Mouse (Mus musculus) ovary, adult 18-20 months (tissue): ENCODE measurements around the gene Fam124b.

Source experiments
- DNase-seq: peaks from one replicate; pipeline ENCODE4 v3.0.0; 2022; ENCODE audit warnings: low spot score, mixed read lengths

The Fam124b gene

DNA sequence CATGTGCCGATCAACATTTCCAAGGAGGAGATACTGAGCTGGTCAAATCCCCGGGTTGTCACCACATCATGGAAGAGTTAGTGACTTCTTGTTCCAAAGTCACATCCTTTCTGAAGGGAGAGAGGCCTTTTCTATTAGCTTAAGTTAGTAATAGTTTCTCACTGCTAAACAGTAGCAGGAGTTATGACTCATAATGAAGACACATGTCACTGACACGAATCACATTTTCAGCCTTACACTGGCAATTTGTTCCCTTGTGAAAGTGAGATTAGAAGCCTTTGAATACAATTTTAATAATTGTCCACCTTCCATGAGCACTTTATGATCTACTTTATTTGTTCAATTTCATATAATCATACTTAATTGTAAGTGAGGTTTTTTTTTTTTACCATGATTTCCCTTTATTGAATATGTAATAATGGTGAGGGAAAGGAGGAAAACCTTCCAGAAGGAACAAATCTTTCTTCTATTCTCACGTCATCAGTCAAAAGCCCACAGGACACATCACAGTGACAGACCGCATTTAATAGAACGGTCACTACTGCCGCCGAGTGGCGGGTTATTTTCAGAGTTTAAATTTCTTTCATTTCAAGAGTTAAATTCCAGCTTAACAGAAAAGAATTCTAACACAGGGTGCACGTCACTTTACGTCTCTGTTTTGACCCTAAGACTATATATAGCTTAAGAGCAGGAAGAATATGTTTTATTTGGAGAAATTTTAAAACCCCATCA is 40.5 kb downstream of the Fam124b start:
- no peak for DNase-seq

DNA sequence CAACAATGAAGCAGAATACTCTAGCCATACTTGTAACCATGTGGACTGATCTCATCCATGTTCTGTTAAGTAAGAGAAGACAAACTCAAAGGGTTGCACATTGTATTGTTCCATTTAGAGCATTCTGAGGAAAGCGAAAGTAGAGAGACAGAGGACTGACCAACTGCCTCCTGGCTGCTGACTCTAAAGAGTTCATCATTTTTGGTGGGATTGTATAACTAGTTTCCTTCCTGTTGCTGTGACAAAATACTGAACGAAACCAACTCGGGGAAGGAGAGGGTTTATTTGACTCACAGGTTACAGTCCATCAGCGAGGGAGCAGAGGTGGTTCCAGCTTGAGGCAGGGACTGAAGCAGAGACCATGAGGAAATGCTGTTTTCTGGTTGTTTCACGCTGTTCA is 50.6 kb downstream of the Fam124b start:
- no peak for DNase-seq

DNA sequence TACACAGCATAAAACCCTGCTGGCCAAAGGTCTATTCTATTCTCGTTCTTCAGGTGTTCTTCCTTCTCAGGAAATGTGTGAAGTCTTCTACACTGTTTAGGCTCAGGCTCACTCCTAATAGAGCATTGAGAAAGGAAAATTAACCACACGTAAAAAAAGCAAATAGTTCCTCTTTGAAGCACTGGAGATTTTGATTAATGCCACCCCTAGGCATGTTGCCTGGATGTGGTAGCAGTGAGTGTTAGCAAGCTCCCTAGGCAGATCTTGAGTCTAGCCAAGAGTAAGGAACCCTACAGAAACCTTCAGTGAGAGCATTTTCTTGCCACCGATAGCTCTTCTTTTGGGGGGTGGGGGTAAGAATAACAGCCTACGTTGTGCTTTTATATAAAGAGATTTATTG is 51.7 kb downstream of the Fam124b start:
- DNase-seq = no peak

DNA sequence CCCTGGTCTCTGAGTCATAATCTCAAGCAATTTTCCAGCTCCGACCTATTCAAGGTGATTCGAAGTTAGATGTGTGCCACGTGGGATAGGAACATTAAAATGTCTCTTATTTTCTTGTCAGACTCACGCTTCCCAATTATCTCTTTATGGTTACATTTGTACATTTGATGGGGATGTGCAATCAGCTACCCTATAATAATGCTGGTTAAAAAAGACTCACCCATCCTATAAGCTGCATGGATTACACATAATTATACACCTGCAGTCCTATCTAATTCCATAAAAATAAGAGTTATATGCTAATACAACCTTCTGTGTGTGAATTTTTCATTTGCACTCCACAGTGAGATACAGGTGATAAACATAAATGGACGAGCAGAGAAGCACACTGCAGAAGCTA is 52.9 kb downstream of the Fam124b start:
- DNase-seq = no peak

DNA sequence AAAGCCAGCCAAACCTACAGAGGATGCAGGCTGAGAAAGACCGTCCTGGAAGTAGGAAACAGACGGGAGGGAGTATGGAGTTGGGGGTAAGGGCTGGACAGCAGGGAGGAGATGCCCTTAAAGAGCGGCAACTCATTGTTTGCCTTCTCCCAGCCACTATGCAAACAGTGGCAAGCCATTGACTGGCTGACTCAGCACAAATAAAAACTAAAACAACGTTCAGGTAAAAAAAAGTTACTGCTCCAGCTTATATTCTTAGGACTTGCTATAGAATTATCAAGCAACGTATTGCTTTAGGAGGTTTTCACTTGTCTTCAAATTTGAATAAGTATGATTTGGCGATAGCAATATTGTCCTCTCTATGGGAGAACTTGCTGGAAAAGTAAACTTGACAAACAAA is 55.3 kb downstream of the Fam124b start:
- no peak for DNase-seq

DNA sequence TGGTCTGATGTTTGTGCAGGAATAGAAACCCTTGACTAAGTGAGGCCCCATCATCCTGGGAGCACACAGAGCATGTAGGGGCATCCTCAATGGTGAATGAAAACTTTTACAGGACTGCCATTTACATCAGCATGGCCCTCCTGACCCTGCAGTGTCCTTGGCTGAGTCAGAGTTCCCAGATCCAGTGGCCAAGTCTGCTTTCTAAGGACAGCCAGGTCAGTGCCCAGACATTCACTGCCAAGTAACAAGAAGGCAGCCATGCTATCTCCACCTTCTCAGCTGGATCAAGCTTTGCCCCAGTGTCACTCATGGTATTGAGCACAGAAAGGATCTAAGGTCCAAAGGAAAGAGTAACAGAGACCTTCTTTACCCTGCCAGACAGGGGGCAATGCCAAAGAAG is 58.7 kb downstream of the Fam124b start:
- DNase-seq = no peak

DNA sequence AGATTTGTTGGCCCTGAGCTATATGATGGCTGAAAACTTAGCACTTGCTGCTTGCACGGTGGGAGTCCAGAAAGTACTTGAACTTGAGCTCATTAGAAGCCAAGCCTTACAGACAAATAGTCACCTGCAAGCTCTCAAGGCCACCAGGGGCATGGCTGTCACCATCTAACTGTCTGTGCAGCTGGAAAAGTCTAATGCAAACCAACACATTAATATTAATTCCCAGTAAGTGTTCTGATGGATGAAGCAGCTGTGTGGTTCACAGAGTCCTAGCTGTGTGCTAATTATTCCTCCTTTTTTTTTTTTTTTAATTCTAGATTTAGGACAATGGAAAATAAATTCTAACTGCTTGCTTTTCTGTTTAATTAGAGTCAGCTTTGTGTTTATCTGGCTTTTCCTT is 63.4 kb downstream of the Fam124b start:
- no peak for DNase-seq

DNA sequence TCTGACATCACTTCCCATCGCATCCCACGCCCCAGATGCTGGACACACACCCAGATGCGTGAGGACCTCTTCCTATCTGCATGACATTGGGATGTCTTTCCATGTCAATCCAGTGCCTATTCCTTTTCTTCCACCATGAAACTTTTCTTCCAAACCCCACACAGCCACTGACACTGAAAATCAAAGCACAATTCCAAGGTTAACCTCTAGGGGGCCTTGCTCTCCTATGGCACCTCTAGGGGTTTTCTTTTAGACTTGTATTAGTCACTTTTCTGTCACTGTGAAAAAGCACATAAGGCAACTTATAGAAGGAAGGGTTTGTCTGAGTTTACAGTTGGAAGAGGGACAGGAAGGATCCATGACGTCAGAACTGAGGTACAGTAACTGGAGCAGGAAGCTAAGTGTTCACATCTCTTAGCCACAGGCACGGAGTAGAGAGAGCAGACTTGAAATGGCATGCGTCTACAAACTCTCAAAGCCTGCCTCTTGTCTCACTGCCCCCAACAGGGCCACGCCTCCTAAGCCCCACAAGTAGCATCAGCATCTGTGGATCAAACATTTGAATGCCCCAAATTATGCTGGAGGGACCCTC is 65.1 kb downstream of the Fam124b start:
- no peak for DNase-seq

DNA sequence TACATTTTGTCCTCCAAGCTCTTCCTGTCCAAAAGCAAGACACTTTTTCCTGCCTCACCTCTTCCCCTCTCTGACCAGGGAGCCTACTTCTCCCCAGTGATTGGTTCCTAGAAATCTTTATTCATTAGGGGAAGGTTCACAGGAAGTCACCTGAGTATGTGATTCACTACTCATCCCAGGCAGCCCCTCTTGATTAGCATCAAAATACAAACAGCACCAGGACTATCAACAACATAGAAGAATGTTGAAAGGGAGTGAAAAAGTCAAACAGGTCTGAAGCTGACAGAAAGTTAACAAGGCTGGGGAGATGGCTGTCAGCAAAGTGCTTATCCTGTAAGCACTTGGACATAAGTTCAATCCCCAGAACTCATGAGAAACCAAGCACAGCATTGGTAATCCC is 67.6 kb downstream of the Fam124b start:
- no peak for DNase-seq
